Mouse (Mus musculus) C2C12 (cell line): ENCODE measurements around the gene Qrich2.

Experiments used
- CEBPB ChIP-seq: IDR thresholded peaks from one replicate; pipeline ENCODE4 v1.6.1; 2011; ENCODE audit warnings: low read depth, mild to moderate bottlenecking, control low read depth, moderate library complexity
- CTCF ChIP-seq: IDR thresholded peaks from one replicate; pipeline ENCODE4 v1.5.1; 2011; ENCODE audit not compliant: control insufficient read depth, insufficient read depth, insufficient read length

- no peak for TF ChIP-seq CTCF
- no peak for TF ChIP-seq CEBPB
Observed at GRCm38 (mm10) chr11:116493191-116493590, 27.1 kb upstream of the Qrich2 start.
